Mouse (Mus musculus): ENCODE measurements around the gene Cage1.

GRCm38 (mm10) chr13:37967052-37967437 lies 69.8 kb downstream of the Cage1 start:
- TF ChIP-seq EP300 (IDR thresholded peaks at IDR 0.05; ENCODE audit: low read depth) = 0 out of 2 replicates have a peak, but pooled peaks have one; percentile 25
- no peak for TF ChIP-seq CTCF (IDR thresholded peaks at IDR 0.05; ENCODE audit: low read depth)

Measured in liver, postnatal 0 days (tissue).